Mouse (Mus musculus) C3H10T1/2 (cell line): ENCODE data around the gene Pom121l12. TPM values are rescaled to one million over a fixed set of nuclear protein-coding genes. Genes with fewer than 3 reads are reported as not detected.

ENCODE experiments used
- polyA plus RNA-seq, 2 experiments: library from polyadenylated mRNA; unstranded; fragments of >200 nt; fragmentation: generic; extraction: Trizol; gene quantifications; one replicate each; pipeline ENCODE4 v1.2.1; 2012; ENCODE audit warnings: missing spikeins in 2 of 2

Gene Pom121l12
- polyA plus RNA-seq = not detected

DNA sequence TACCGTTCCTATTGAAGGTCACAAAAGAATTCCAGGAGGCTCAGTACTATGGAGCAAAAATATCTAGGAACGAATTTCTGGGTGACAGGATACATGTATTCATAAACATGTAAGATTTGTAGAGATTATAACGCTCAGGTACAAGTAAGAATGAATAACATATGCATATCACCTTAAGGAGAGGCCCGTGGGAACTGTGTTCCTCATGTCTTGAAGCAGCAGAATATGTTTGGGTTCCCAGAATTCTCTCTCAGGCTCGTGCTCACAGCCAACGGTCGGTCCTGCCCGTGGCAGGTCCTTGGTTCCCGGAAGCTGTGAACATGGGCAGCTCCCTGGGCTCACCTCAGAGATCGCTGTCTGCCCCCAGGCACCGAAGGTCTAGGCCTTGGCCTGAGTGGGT, at the start of gene Pom121l12:
Pom121l12 (plus strand) TSS at position 301 of the 400 bp plus-strand sequence.

